Mouse (Mus musculus) mesoderm, embryonic 11.5 days (tissue): ENCODE measurements around the gene Hnf1b.

ENCODE experiments used
- DNase-seq: peaks from one replicate; pipeline ENCODE4 v3.0.0-alpha.2; 2012; ENCODE audit warnings: low read depth, low spot score

Hnf1b gene

DNA sequence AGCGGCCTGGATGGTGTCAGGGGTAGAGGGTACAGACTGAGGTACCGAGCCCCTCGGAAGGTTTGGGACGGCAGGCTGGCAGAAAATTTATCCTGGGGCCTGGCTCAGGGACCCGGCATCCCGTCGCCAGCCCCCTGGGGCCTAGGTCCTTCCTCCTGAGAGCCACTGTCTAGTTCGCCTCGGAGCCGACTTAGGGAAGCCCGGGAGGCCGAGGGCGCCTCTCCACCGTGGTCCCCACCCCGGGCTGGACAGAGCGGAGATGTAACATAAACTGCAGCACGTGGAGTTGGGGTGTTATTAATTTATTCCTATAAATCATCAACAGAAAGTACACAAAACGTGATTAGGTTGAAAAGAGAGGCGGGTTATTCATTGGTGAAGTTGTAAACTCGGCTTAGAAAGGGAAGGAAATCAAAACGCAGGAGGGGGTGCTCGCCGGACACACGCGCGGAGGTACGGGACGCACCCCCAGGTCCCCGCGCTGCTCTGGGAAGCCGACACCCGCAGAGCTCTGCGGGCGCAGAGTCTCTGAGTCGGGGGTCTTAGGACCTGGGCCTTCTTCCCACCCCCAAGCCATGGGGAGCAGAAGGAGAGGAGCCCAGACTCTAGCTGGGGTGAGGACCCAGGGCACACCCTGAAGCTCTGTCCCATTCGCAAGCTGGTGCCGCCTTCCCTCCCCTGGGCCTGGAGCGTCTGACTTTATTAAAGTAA lies 2.8 kb downstream of the Hnf1b start:
- no peak for DNase-seq

DNA sequence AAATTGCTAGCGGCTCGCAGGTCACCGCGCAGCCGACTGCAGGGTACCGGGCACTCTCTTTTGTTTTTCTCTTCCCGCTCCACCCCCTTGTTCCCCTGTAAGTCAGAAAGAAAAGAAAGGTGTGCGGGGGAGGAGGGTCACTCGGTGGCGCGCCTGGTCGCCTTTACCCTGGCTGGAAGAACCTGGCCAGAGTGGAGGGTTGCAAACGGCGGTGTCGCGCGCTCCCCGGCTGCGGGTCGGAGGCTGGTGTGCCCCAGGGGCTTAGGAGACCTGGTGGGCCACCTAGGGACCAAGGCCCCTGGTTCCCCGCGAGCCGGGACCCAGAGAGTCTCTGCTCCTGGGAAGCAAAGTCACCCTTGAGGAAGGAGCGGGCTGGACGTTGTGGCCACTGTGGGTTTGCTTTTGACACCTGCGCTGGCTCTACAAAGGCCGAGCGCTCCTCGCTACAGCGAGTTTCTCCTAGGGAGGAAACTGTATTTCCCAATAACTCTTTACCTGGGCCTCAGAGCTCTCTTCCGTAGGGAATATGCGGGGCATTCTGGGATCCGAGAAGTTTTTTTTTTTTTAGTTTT lies 3.4 kb downstream of the Hnf1b start:
- no peak for DNase-seq

DNA sequence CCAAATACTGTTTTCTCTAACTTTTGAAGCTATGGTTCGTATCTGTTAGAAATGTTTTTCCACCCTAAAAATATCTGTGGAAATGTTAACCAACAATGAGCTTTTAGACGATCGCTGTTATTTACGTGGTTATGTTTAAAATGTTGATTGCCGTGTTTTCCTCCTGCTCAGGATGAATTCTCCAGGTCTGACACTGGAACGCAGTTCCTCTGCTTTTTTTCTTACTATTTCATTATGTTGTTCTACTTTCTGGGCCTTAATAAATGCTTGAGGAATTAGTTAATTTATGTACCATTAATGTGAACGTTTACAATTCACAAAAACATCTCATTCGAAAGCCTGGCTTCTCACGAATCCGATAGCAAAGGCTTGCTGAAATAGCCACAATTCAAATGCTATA lies 4.2 kb downstream of the Hnf1b start:
- no peak for DNase-seq

DNA sequence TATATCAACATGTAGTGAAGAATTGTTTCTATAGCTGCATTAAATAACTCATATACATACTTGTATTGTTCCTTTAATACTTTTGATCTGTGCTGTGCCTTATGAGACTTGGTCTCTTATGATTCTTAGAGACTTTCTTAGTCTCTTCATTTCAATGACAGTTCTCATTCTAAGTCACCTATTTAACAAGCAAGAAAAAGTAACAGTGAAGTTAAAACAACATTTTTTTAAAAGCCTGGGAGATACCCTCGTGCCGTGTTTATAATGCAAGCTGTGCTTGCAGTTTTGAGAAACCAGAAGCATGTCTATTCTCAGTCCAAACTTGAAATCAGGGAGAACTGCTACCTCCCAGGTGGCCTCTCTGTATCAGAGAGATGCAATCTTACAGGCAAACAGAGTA lies 4.8 kb downstream of the Hnf1b start:
- DNase-seq: no peak

GRCm38 (mm10) chr11:83857256-83857655 lies 7.4 kb downstream of the Hnf1b start:
- DNase-seq: no peak

DNA sequence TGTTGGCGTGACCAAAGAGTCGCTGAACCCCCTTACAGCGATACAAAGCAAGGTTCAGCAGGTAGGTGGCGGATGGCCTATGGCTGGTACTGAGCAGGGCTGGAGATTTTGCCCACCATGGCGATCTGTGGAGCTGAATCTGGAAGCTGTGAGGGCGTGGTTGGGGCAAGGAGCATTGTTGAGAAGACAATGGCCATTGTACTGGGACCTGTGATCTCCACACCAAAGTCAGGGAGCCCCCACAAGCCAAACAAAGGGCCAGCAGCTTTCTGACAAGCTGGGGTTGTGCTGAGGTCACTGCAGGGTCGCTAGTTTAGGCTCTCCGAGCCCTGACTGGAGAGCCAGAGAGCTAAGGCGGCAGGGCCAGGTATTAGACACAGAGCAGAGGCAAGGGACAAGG lies 15.4 kb downstream of the Hnf1b start:
- no peak for DNase-seq

DNA sequence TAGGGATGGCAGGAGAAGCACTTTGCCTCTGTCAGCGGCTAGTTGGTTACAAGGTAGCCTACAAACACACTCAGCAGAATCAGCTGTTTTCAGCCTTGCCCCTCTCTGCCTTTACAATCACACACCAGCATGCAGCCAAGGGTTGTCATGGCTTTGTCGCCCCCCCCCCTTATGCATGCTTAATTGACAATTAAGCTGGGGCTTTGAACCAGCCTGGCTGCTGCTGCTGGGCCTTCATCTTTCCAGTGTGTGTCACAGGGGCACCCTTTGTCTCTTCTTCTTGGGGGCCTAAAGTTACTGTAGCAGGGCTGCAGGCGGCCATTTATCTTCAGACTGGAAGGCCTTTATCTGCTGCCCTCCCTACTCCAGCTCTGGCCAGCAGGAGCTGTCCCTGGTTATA lies 17.7 kb downstream of the Hnf1b start:
- no peak for DNase-seq

DNA sequence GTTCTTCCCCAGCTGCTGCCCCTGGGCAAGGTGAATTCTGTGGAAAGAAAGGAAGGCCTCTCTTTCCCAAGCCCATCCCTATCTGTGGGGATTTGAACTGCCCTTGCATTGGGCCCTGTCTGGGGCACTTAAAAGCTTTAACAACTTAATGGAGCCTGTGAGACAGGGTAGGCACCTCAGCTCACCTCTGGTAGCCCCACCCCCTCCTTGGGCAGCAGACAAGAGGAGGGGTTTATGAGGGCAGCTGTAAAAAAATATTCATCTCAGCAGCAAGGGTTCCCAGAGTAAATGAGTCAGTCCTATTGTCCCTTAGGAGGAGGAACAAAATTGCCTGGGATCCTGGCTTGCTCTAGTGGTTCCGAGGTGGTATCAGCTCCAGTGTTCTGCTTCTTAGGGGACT lies 19.3 kb downstream of the Hnf1b start:
- no peak for DNase-seq

GRCm38 (mm10) chr11:83869686-83870085 lies 19.8 kb downstream of the Hnf1b start:
- DNase-seq: no peak

DNA sequence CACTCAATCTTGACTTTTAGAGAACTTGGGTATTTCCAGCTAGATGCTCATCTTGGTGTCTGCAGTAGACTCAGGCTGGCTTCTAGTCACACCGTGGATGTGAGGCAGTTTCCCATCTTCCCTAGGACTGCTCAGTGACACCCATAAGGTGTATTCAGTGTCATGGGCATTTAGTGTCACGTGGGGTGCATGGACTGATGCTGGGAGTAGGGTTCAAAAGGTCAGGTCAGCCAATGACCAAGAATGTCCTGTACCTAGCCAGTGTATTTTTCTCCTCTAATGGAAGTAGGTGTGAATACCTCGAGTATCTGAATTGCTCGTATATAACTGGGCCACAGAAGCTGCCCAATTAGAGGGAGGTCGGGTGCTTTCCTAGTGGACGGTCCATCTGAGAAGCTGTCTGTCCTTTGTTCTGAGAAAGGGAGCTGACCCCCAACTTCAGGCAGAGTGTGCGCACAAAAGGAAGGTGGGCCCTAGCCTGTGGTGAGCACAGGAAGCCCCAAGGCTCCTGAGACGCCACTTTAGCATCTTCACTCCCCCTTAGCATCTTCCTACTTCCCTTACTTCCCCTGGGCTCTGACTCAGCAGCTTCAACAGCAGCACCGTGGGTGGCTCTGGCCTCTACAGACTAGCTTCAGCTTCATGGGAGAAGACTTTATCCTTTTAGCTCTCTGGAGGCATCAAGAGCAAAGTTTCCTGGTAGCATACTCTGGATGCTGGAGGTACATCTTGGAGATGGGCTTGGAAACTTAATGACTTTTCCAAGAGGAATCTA lies 22.1 kb downstream of the Hnf1b start:
- DNase-seq: no peak

- DNase-seq: no peak
These were observed 23.6 kb downstream of the Hnf1b start for GRCm38 (mm10) chr11:83873509-83873908.

GRCm38 (mm10) chr11:83876630-83877029 lies 26.8 kb downstream of the Hnf1b start:
- DNase-seq: no peak

DNA sequence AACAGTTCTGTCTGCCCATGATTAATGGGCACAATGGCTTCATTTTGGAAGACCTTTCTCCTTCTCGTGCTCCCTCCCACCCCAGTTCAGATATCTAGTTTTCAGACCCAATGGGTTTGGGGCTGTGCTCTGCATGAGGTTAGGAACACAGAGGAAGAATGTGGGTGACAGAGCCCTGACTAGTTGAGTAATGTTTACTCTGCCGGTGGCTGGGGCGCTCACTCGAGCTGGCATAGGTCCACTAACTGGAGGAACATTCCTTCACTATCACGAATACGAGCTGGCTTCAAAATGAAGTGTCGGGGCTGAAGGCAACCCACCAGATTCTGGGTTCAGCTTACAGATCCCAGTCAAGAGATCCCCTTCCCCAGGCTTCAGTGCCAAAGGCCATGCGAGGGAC lies 27.9 kb downstream of the Hnf1b start:
- DNase-seq: no peak

GRCm38 (mm10) chr11:83878417-83878952 lies 28.6 kb downstream of the Hnf1b start:
- no peak for DNase-seq

DNA sequence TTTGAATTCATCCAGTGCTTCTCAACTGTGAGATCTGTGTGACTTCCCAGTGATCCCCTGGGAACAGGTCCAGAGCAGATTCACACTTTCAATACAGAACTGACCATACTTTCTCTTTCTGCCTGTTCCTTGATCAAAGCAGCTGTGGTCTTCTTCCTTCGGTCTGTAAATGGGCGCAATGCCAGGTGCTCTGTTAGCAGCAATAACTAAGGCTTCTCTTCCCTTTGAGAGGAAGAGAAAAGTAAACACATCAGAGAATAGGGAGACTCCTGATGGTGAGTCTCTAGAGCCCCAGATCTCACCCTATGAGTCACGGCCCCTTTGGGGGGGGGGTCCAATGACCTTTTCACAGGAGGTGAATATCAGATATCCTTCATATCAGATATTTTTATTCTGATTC lies 29.3 kb downstream of the Hnf1b start:
- DNase-seq: no peak

DNA sequence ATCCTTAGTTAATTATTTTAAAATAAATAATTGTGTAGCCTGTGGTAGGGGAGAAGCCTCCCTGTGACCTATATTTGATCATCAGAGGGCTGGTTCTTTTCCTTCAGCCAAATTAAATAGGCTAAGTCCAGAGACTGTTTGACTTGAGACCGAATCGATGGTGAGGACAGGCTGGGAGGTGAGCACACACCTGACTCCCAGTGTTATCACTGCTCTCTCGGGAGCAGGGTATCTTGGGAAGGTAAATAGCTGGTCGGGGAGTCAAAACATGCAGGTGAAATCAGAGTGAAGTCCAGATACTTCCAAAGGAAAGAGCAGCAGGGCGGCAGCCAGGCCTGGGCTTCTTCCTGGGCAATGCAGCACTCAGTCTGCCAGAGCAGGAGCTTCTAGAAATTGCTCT lies 31.6 kb downstream of the Hnf1b start:
- no peak for DNase-seq

DNA sequence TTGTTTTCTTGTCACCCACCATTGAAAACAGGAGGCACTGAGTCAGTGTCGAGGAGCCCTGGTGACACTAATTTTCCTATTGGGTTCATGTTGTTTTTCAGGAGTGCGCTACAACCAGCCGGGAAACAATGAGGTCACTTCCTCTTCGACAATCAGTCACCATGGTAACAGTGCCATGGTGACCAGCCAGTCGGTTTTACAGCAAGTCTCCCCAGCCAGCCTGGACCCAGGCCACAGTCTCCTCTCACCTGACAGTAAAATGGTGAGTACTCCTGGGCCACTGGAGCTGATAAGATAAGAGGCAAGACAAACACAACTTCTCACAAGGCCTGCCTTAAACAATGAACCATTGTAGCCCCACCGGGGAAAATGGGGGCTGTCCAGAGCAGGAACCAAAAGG lies 32.7 kb downstream of the Hnf1b start:
- DNase-seq: peak; percentile 47

- no peak for DNase-seq
These were observed 33.2 kb downstream of the Hnf1b start for GRCm38 (mm10) chr11:83883074-83883473.

- no peak for DNase-seq
These were observed 33.9 kb downstream of the Hnf1b start for GRCm38 (mm10) chr11:83883812-83884211.

- DNase-seq: no peak
These were observed 35.3 kb downstream of the Hnf1b start for GRCm38 (mm10) chr11:83885175-83885574.

- no peak for DNase-seq
These were observed 36.9 kb downstream of the Hnf1b start for GRCm38 (mm10) chr11:83886746-83887145.

- DNase-seq: no peak
These were observed 41.5 kb downstream of the Hnf1b start for GRCm38 (mm10) chr11:83891366-83891765.

DNA sequence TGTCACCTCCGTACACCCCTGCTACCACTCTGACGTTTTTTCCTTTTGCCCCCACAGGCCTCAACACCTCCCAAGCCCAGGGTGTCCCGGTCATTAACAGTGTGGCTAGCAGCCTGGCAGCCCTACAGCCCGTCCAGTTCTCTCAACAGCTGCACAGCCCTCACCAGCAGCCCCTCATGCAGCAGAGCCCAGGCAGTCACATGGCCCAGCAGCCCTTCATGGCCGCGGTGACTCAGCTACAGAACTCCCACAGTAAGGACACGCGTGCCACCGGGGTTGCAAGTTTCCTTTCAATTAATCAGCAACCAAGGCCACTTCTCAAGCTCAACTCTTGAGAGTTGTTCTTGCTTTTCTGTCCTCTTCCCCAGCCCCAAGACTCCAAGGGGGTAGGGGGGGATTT lies 43.5 kb downstream of the Hnf1b start:
- DNase-seq: no peak
